Mouse (Mus musculus) limb, embryonic 11.5 days (tissue): ENCODE data around the gene 4930522L14Rik. TPM values are rescaled to one million over a fixed set of nuclear protein-coding genes. Genes with fewer than 3 reads are reported as not detected.
"Not testable (repeated sequence)": the region's sequence is repeated elsewhere in the genome, so short reads cannot be mapped to it uniquely, and the experiment has no call there.

ENCODE experiments used
- ATAC-seq: fragments of 200-750 bp; cut with Nextera tagmentation; 2 replicates; pipeline ENCODE4 v1.8.0; 2017; ENCODE audit warnings: low read depth; ENCODE audit not compliant: insufficient number of reproducible peaks, low FRiP score, low TSS enrichment
- DNase-seq: peaks from one replicate; pipeline ENCODE4 v3.0.0-alpha.2; 2015; ENCODE audit warnings: low spot score
- H3K27ac ChIP-seq: fragments of 300-500 bp; sonication (generic); replicated peaks from 2 replicates; pipeline ENCODE4 v1.5.1; 2014; ENCODE audit warnings: low read depth, mild to moderate bottlenecking, low read length
- H3K27me3 ChIP-seq: fragments of 300-500 bp; sonication (generic); 2 replicates; pipeline ENCODE4 v1.6.1; 2014; ENCODE audit warnings: mild to moderate bottlenecking, low read length, mixed read lengths; ENCODE audit not compliant: control insufficient read depth, insufficient read depth
- H3K36me3 ChIP-seq: fragments of 300-500 bp; sonication (generic); 2 replicates; pipeline ENCODE4 v1.6.1; 2014; ENCODE audit warnings: mild to moderate bottlenecking, low read length, moderate library complexity, mixed read lengths; ENCODE audit not compliant: control insufficient read depth, insufficient read depth
- H3K4me1 ChIP-seq: fragments of 300-500 bp; sonication (generic); 2 replicates; pipeline ENCODE4 v1.6.1; 2014; ENCODE audit warnings: low read length, mixed read lengths; ENCODE audit not compliant: control insufficient read depth, insufficient read depth
- H3K4me2 ChIP-seq: fragments of 300-500 bp; sonication (generic); 2 replicates; pipeline ENCODE4 v1.6.1; 2014; ENCODE audit warnings: low read depth, mild to moderate bottlenecking, moderate library complexity; ENCODE audit not compliant: severe bottlenecking
- H3K4me3 ChIP-seq: fragments of 300-500 bp; sonication (generic); 2 replicates; pipeline ENCODE4 v1.5.1; 2014; ENCODE audit warnings: low read depth, low read length
- H3K9ac ChIP-seq: fragments of 300-500 bp; sonication (generic); 2 replicates; pipeline ENCODE4 v1.6.1; 2014; ENCODE audit warnings: mild to moderate bottlenecking, low read length
- H3K9me3 ChIP-seq: fragments of 300-500 bp; sonication (generic); 2 replicates; pipeline ENCODE4 v1.6.1; 2016; ENCODE audit warnings: low read length; ENCODE audit not compliant: control insufficient read depth
- WGBS: fragments of 180-500 bp; shearing (Covaris S2); extraction: QIAGEN DNeasy Blood & Tissue Kit; methylation state at CpG from one replicate; pipeline ENCODE4 v1.1.7; 2014; 5-methylcytosine and 5-hydroxymethylcytosine counted together
- polyA plus RNA-seq: library from polyadenylated mRNA; unstranded; fragments of >200 nt; fragmentation: Nextera tagmentation; extraction: Ambion mirVana; gene quantifications from 2 replicates; pipeline ENCODE4 v1.2.1, GENCODE M21; 2014

The 4930522L14Rik gene
- polyA plus RNA-seq, 1 experiment from 2014 or later: 11.9 TPM

- not testable (repeated sequence) for H3K9me3 ChIP-seq, DNase-seq, H3K4me1 ChIP-seq, ATAC-seq, H3K9ac ChIP-seq, H3K27me3 ChIP-seq, H3K36me3 ChIP-seq, H3K27ac ChIP-seq
- Histone ChIP-seq H3K4me2 (peak overlapping the region; percentile 39; the same call in 1 of the 2 replicates), H3K4me3 (peak overlapping the region; percentile 64; the same call in 1 of the 2 replicates)
- WGBS: 61% methylated on average over 5 of the region's 5 CpGs
These were observed 60.3 kb downstream of the 4930522L14Rik start for GRCm38 (mm10) chr5:109691205-109691965.

GRCm38 (mm10) chr5:109690537-109691201, 61.0 kb downstream of the 4930522L14Rik start, which contains the start of gene 5430403G16Rik:
Gene 5430403G16Rik (minus strand): TSS chr5:109691041.
- H3K4me1 ChIP-seq, H3K9me3 ChIP-seq, H3K27me3 ChIP-seq, H3K36me3 ChIP-seq: not testable (repeated sequence)
- Histone ChIP-seq H3K9ac (peak within 1 kb of the TSS; percentile 80), H3K27ac (peak within 1 kb of the TSS; percentile 52; the same call in 1 of the 2 replicates), H3K4me2 (peak within 1 kb of the TSS; percentile 39), H3K4me3 (peak within 1 kb of the TSS; percentile 64)
- DNase-seq (peak; percentile 83), ATAC-seq (peak; percentile 99)
- under 1% methylated on average over 26 of the region's 26 CpGs for WGBS

Other genes with a start within 250 kb of the 4930522L14Rik start
- gene Crlf2, start 192.9 kb downstream of the 4930522L14Rik start, polyA plus RNA-seq: 3.0 and 4.7 TPM in 2 replicates
- gene 5430403G16Rik, start 60.8 kb downstream of the 4930522L14Rik start, polyA plus RNA-seq: 3.3 and 4.2 TPM in 2 replicates
- gene Gm15446, start 171.5 kb upstream of the 4930522L14Rik start, polyA plus RNA-seq: 0.51 and 0.81 TPM in 2 replicates
- gene Zfp932, start 244.6 kb upstream of the 4930522L14Rik start, polyA plus RNA-seq: 23.2 and 24.8 TPM in 2 replicates